Mouse (Mus musculus) liver, adult 2 months (tissue): Measurements from ENCODE around the gene C3. TPM values are rescaled to one million over a fixed set of nuclear protein-coding genes. Genes with fewer than 3 reads are reported as not detected.

Experiments
- DNase-seq: peaks from one replicate; pipeline ENCODE4 v3.0.0-alpha.2; 2011; ENCODE audit warnings: low read depth, low spot score; ENCODE audit errors: extremely low read depth
- H3K27ac ChIP-seq: fragments of 200-500 bp; replicated peaks from 2 replicates; pipeline ENCODE4 v1.5.1; 2012; ENCODE audit warnings: low read depth, mild to moderate bottlenecking, control low read depth, inconsistent platforms, low read length; ENCODE audit not compliant: insufficient read depth
- H3K27me3 ChIP-seq: fragments of 200-500 bp; 2 replicates; pipeline ENCODE4 v1.6.1; 2012; ENCODE audit warnings: mild to moderate bottlenecking, moderate library complexity, low read length, inconsistent platforms; ENCODE audit not compliant: control insufficient read depth, insufficient read depth
- H3K36me3 ChIP-seq: fragments of 200-500 bp; 2 replicates; pipeline ENCODE4 v1.6.1; 2012; ENCODE audit warnings: low read length, inconsistent platforms; ENCODE audit not compliant: control insufficient read depth, insufficient read depth
- H3K4me1 ChIP-seq: fragments of 200-500 bp; 2 replicates; pipeline ENCODE4 v1.6.1; 2011; ENCODE audit warnings: low read length; ENCODE audit not compliant: control insufficient read depth, insufficient read depth
- H3K4me3 ChIP-seq: fragments of 200-500 bp; 2 replicates; pipeline ENCODE4 v1.5.1; 2011; ENCODE audit warnings: low read depth, mild to moderate bottlenecking, control low read depth, low read length, moderate library complexity; ENCODE audit not compliant: insufficient read depth
- H3K79me2 ChIP-seq: fragments of 200-500 bp; 2 replicates; pipeline ENCODE4 v1.6.1; 2012; ENCODE audit warnings: inconsistent platforms, mild to moderate bottlenecking, low read length, moderate library complexity; ENCODE audit not compliant: control insufficient read depth, insufficient read depth
- H3K9ac ChIP-seq: fragments of 200-500 bp; 2 replicates; pipeline ENCODE4 v1.6.1; 2012; ENCODE audit warnings: low read depth, mild to moderate bottlenecking, control low read depth, inconsistent platforms, low read length
- CTCF ChIP-seq: fragments of 200-500 bp; IDR thresholded peaks from 2 replicates; pipeline ENCODE4 v1.5.1; 2011; ENCODE audit warnings: low read depth, low read length, control low read depth
- POLR2A ChIP-seq: fragments of 200-500 bp; IDR thresholded peaks from 2 replicates; pipeline ENCODE4 v1.6.1; 2011; ENCODE audit warnings: low read length, control low read depth; ENCODE audit not compliant: insufficient read depth; ENCODE audit errors: extremely low read depth
- WGBS: fragments of 180-500 bp; shearing (Covaris S2); methylation state at CpG from one replicate; pipeline ENCODE4 v1.1.7; 2018; 5-methylcytosine and 5-hydroxymethylcytosine counted together
- polyA plus RNA-seq: library from polyadenylated mRNA; depleted of rRNA; stranded (reverse); fragments of >200 nt; gene quantifications from 2 replicates; pipeline ENCODE4 v1.2.3, GENCODE M21; 2012
- total RNA-seq: library from RNA; depleted of rRNA; stranded (reverse); fragments of >200 nt; gene quantifications from 2 replicates; pipeline ENCODE4 v1.2.3, GENCODE M21; 2014

Gene C3
- total and polyA plus RNA-seq, 2 experiments, result 3,833 to 5,384 TPM

- Histone ChIP-seq H3K36me3 (no peaks in the 10 kb centered on the region), H3K79me2 (no peaks in the 10 kb centered on the region), H3K9ac (no peak overlapping the region), H3K27ac (no peak overlapping the region), H3K4me1 (no peaks in the 10 kb centered on the region), H3K27me3 (no peaks in the 10 kb centered on the region), H3K4me3 (no peak overlapping the region)
- WGBS, result 59% methylated on average over 3 of the region's 3 CpGs
- TF ChIP-seq CTCF (no peak), POLR2A (no peak)
- DNase-seq, result no peak
Observed at GRCm38 (mm10) chr17:57182871-57183270, 45.1 kb downstream of the C3 start.

GRCm38 (mm10) chr17:57180363-57180762, 47.6 kb downstream of the C3 start:
- no peak overlapping the region for H3K9ac ChIP-seq
- no peak overlapping the region for H3K27ac ChIP-seq
- DNase-seq, result peak; percentile 35
- H3K4me3 ChIP-seq, result no peak overlapping the region
- no peaks in the 10 kb centered on the region for H3K4me1 ChIP-seq
- peak; percentile 83 for TF ChIP-seq CTCF
- no peak for TF ChIP-seq POLR2A
- 39% methylated on average over 8 of the region's 8 CpGs for whole genome bisulfite sequencing
- no peaks in the 10 kb centered on the region for H3K36me3 ChIP-seq
- H3K27me3 ChIP-seq, result no peaks in the 10 kb centered on the region
- no peaks in the 10 kb centered on the region for H3K79me2 ChIP-seq

- no peak for DNase-seq
- no peak overlapping the region for H3K27ac ChIP-seq
- 75% methylated on average over 4 of the region's 4 CpGs for WGBS
- H3K4me1 ChIP-seq, result no peaks in the 10 kb centered on the region
- H3K27me3 ChIP-seq, result no peaks in the 10 kb centered on the region
- no peak overlapping the region for H3K9ac ChIP-seq
- no peaks in the 10 kb centered on the region for H3K79me2 ChIP-seq
- no peak for TF ChIP-seq CTCF
- no peak overlapping the region for H3K4me3 ChIP-seq
- no peaks in the 10 kb centered on the region for H3K36me3 ChIP-seq
Observed at GRCm38 (mm10) chr17:57173351-57173750, 54.6 kb downstream of the C3 start.

GRCm38 (mm10) chr17:57172378-57172777, 55.6 kb downstream of the C3 start:
- WGBS, result 72% methylated on average over 5 of the region's 5 CpGs
- Histone ChIP-seq H3K79me2 (no peaks in the 10 kb centered on the region), H3K27ac (no peak overlapping the region), H3K4me1 (no peaks in the 10 kb centered on the region), H3K9ac (no peak overlapping the region), H3K4me3 (no peak overlapping the region), H3K36me3 (no peaks in the 10 kb centered on the region), H3K27me3 (no peaks in the 10 kb centered on the region)
- DNase-seq, result no peak
- TF ChIP-seq CTCF (no peak), POLR2A (no peak)

- H3K9ac ChIP-seq, result no peak overlapping the region
- no peak overlapping the region for H3K27ac ChIP-seq
- no peaks in the 10 kb centered on the region for H3K27me3 ChIP-seq
- no peaks in the 10 kb centered on the region for H3K36me3 ChIP-seq
- H3K4me1 ChIP-seq, result no peaks in the 10 kb centered on the region
- TF ChIP-seq CTCF, result no peak
- no peak for TF ChIP-seq POLR2A
- no peak for DNase-seq
- H3K79me2 ChIP-seq, result no peaks in the 10 kb centered on the region
- WGBS, result 57% methylated on average over 5 of the region's 5 CpGs
- H3K4me3 ChIP-seq, result no peak overlapping the region
Observed at GRCm38 (mm10) chr17:57170616-57171260, 57.2 kb downstream of the C3 start.
